Mouse (Mus musculus) heart, embryonic 14.5 days (tissue): Measurements from ENCODE around the gene Ltf. TPM values are rescaled to one million over a fixed set of nuclear protein-coding genes. Genes with fewer than 3 reads are reported as not detected.

ENCODE experiments used
- ATAC-seq: fragments of 200-750 bp; cut with Nextera tagmentation; 2 replicates; pipeline ENCODE4 v1.8.0; 2017; ENCODE audit warnings: low read depth, moderate TSS enrichment; ENCODE audit not compliant: insufficient number of reproducible peaks, insufficient read depth, low FRiP score
- H3K27ac ChIP-seq, 2 experiments: fragments of 200-500 bp in 1 of 2; fragments of 300-500 bp in 1 of 2; sonication (generic) in 1 of 2; replicated peaks in 1 of 2; 2 replicates each; pipeline ENCODE4 v1.5.1; 2012 to 2014; ENCODE audit warnings: low read depth in 2 of 2, low read length in 2 of 2, control low read depth in 1 of 2, mild to moderate bottlenecking in 1 of 2, mixed read lengths in 1 of 2; ENCODE audit not compliant: control insufficient read depth in 1 of 2, insufficient read depth in 1 of 2
- H3K27me3 ChIP-seq: fragments of 300-500 bp; sonication (generic); 2 replicates; pipeline ENCODE4 v1.6.1; 2014; ENCODE audit warnings: mild to moderate bottlenecking, low read length, control low read depth; ENCODE audit not compliant: control insufficient read depth, insufficient read depth
- H3K36me3 ChIP-seq: fragments of 300-500 bp; sonication (generic); 2 replicates; pipeline ENCODE4 v1.6.1; 2014; ENCODE audit warnings: mild to moderate bottlenecking, control low read depth, low read length, mixed read lengths; ENCODE audit not compliant: control insufficient read depth, insufficient read depth
- H3K4me1 ChIP-seq, 2 experiments: fragments of 200-500 bp in 1 of 2; fragments of 300-500 bp in 1 of 2; sonication (generic) in 1 of 2; 2 replicates each; pipeline ENCODE4 v1.6.1; 2012 to 2014; ENCODE audit warnings: low read length in 2 of 2, control low read depth in 1 of 2, mixed read lengths in 1 of 2; ENCODE audit not compliant: control insufficient read depth in 2 of 2, insufficient read depth in 2 of 2
- H3K4me2 ChIP-seq: fragments of 300-500 bp; sonication (generic); 2 replicates; pipeline ENCODE4 v1.6.1; 2014; ENCODE audit warnings: mild to moderate bottlenecking, low read length
- H3K4me3 ChIP-seq, 2 experiments: fragments of 200-500 bp in 1 of 2; fragments of 300-500 bp in 1 of 2; sonication (generic) in 1 of 2; 2 replicates each; pipeline ENCODE4 v1.5.1; 2012 to 2014; ENCODE audit warnings: low read length in 2 of 2, mild to moderate bottlenecking in 2 of 2, control low read depth in 1 of 2, low read depth in 1 of 2, moderate library complexity in 1 of 2; ENCODE audit not compliant: control insufficient read depth in 1 of 2, insufficient read depth in 1 of 2
- H3K9ac ChIP-seq: fragments of 300-500 bp; sonication (generic); 2 replicates; pipeline ENCODE4 v1.6.1; 2014; ENCODE audit warnings: mild to moderate bottlenecking, low read length
- H3K9me3 ChIP-seq: fragments of 300-500 bp; sonication (generic); 2 replicates; pipeline ENCODE4 v1.6.1; 2016; ENCODE audit warnings: low read length, control low read depth; ENCODE audit not compliant: control insufficient read depth
- WGBS: fragments of 180-500 bp; shearing (Covaris S2); extraction: QIAGEN DNeasy Blood & Tissue Kit; methylation state at CpG from one replicate; pipeline ENCODE4 v1.1.7; 2014; 5-methylcytosine and 5-hydroxymethylcytosine counted together
- polyA plus RNA-seq: library from polyadenylated mRNA; unstranded; fragments of >200 nt; fragmentation: Nextera tagmentation; extraction: Ambion mirVana; gene quantifications from 2 replicates; pipeline ENCODE4 v1.2.1, GENCODE M21; 2014

Ltf gene
- polyA plus RNA-seq, 1 experiment from 2014 or later = 1.6 TPM

GRCm38 (mm10) chr9:111087960-111088359, 68.9 kb downstream of the Ltf start:
- H3K27me3 ChIP-seq = no peaks in the 10 kb centered on the region
- no peak overlapping the region for H3K9ac ChIP-seq
- H3K9me3 ChIP-seq = no peaks in the 10 kb centered on the region
- peaks cover 9 to 20% of the 10 kb centered on the region in 2 experiments; a peak in 3 of 4 replicates for H3K4me1 ChIP-seq
- H3K36me3 ChIP-seq = no peaks in the 10 kb centered on the region
- ATAC-seq = no peak
- peak overlapping the region; percentile 17; the same call in 1 of the 2 replicates for H3K4me2 ChIP-seq
- no peak overlapping the region for H3K27ac ChIP-seq
- 10% methylated on average over 5 of the region's 5 CpGs for whole genome bisulfite sequencing
- no peak overlapping the region for H3K4me3 ChIP-seq

DNA sequence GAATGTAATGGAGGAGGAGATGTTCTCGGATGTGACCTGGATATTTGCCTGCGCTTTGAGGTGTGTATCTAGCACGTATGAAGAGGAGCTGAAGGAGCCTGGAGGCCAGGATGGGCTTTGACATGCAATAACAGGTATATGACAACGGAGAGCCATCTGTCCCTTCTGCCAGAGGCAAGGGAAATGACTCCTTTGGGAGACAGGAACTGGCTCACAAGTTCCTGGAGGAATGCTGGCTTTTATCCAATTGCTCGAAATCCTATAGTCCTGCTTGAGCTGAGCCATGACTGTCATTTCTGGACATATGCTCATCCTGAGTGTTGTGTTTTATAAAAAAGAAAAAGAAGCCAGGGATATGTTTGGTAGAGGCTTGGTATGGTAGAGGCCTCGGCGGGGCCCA, 69.8 kb downstream of the Ltf start:
- no peak for ATAC-seq
- Histone ChIP-seq H3K9me3 (no peaks in the 10 kb centered on the region), H3K4me3 (no peak overlapping the region), H3K4me2 (no peak overlapping the region), H3K9ac (no peak overlapping the region), H3K36me3 (no peaks in the 10 kb centered on the region), H3K27me3 (no peaks in the 10 kb centered on the region), H3K27ac (no peak overlapping the region), H3K4me1 (peaks cover 13 to 26% of the 10 kb centered on the region in 2 experiments)
- WGBS = 41% methylated on average over 7 of the region's 7 CpGs

Other genes starting within 250 kb of the Ltf start
- gene Prss42, start 221.1 kb upstream of the Ltf start, polyA plus RNA-seq = not detected in 2 replicates
- not detected in 2 replicates for gene Prss44, start 205.3 kb upstream of the Ltf start, polyA plus RNA-seq
- not detected in 2 replicates for gene Prss43, start 192.6 kb upstream of the Ltf start, polyA plus RNA-seq
- not detected in 2 replicates for gene Prss45, start 184.7 kb upstream of the Ltf start, polyA plus RNA-seq
- gene Prss46, start 174.8 kb upstream of the Ltf start, polyA plus RNA-seq = 0.22 TPM in 1 of 2 replicates, not detected in the other
- not detected in 2 replicates for gene Prss50, start 161.3 kb upstream of the Ltf start, polyA plus RNA-seq
- gene Als2cl, start 139.4 kb upstream of the Ltf start, polyA plus RNA-seq = 1.1 and 1.6 TPM in 2 replicates
- 0.16 and 0.20 TPM in 2 replicates for gene Tmie, start 139.2 kb upstream of the Ltf start, polyA plus RNA-seq
- gene Fam240a, start 102.4 kb upstream of the Ltf start, polyA plus RNA-seq = not detected in 2 replicates
- gene Tdgf1, start 73.1 kb upstream of the Ltf start, polyA plus RNA-seq = not detected in 2 replicates
- gene Lrrc2, start 67.7 kb upstream of the Ltf start, polyA plus RNA-seq = 5.0 and 5.4 TPM in 2 replicates
- 0.12 TPM in 1 of 2 replicates, not detected in the other for gene Rtp3, start 28.7 kb upstream of the Ltf start, polyA plus RNA-seq
- gene Ccrl2, start 38.2 kb downstream of the Ltf start, polyA plus RNA-seq = 3.2 and 3.6 TPM in 2 replicates
- gene Lrrfip2, start 98.3 kb downstream of the Ltf start, polyA plus RNA-seq = 75.3 and 78.8 TPM in 2 replicates